13 mouse cellular contexts compared by ENCODE assay signal in the genomic region with DNA sequence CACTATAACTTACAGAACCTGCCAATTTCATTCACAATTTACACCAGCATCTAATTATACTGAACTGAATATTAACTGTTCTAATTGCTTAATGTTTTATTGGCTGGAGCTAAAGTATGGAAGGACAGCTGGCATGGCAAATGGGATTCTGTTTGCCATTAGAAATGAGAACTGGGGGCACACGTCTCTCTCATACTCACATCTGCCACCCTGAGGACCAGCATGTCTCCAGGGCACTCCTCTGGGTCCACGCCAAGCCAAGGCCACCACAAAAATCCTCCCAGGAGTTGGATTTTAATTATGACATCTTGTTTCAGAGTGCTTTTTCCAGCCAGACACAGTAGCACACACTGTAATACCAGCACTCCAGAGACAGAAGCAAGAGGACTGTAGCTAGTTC.
"Had no signal": no experiment of that assay in that cellular context is flagged by ENCODE, and none has a peak within 500 bp of the region (broad histone marks: within the 10 kb centered on the region; RNA-seq: fewer than 3 reads in every experiment).

No protein-coding gene starts in this region.

- H3K4me3 ChIP-seq: kidney, embryonic 15.5 days; left cerebral cortex, adult 2 months; limb, embryonic 15.5 days; liver, embryonic 12.5 days; midbrain, embryonic 10.5 days; neural tube, embryonic 13.5 days had no signal

- H3K27me3 ChIP-seq: kidney, embryonic 15.5 days; limb, embryonic 15.5 days; liver, embryonic 12.5 days; neural tube, embryonic 13.5 days had no signal

- H3K27ac ChIP-seq: kidney, embryonic 15.5 days; left cerebral cortex, adult 2 months; limb, embryonic 15.5 days; liver, embryonic 12.5 days; midbrain, embryonic 10.5 days; neural tube, embryonic 13.5 days had no signal

- DNase-seq: kidney, adult 2 months; kidney, postnatal 14 days; lung, embryonic 14.5 days; lung, postnatal 10 days; lung, postnatal 4 days; retina, postnatal 1 day; thymus, postnatal 36 days had no signal

- H3K4me2 ChIP-seq: kidney, embryonic 15.5 days; limb, embryonic 15.5 days; liver, embryonic 12.5 days; lung, embryonic 14.5 days; neural tube, embryonic 13.5 days had no signal

- H3K9ac ChIP-seq: kidney, embryonic 15.5 days; limb, embryonic 15.5 days; liver, embryonic 12.5 days; lung, embryonic 14.5 days; neural tube, embryonic 13.5 days had no signal

- ATAC-seq: liver, embryonic 12.5 days had no signal

- H3K9me3 ChIP-seq: kidney, embryonic 15.5 days; limb, embryonic 15.5 days; liver, embryonic 12.5 days; midbrain, embryonic 10.5 days; neural tube, embryonic 13.5 days had no signal

- H3K36me3 ChIP-seq: kidney, embryonic 15.5 days; limb, embryonic 15.5 days; liver, embryonic 12.5 days; neural tube, embryonic 13.5 days had no signal
